Mouse (Mus musculus) MEL (cell line): ENCODE measurements at regions not wholly inside any gene's neighbourhood (a gene's known extent, or its start where the extent isn't known, plus 50 kb on each side); places are given as distances from the start of the nearest gene placed in this dataset.

Experiments used
- CHD2 ChIP-seq: IDR thresholded peaks from 2 replicates; pipeline ENCODE4 v1.6.1; 2011; ENCODE audit warnings: low read length, improper control_type of control experiment
- CTCF ChIP-seq, 3 experiments: IDR thresholded peaks in 2 of 3; conservative IDR thresholded peaks in 1 of 3; 2 replicates each; pipeline ENCODE4 v1.5.1; 2011 to 2012; ENCODE audit warnings: low read length in 3 of 3, low read depth in 2 of 3, mild to moderate bottlenecking in 2 of 3, improper control_type of control experiment in 1 of 3, inconsistent platforms in 1 of 3, mixed read lengths in 1 of 3, moderate library complexity in 1 of 3; ENCODE audit not compliant: control insufficient read depth in 1 of 3, insufficient read depth in 1 of 3, poor library complexity in 1 of 3, severe bottlenecking in 1 of 3
- ETS1 ChIP-seq: IDR thresholded peaks from 2 replicates; pipeline ENCODE4 v1.6.1; 2012; ENCODE audit warnings: low read depth, mild to moderate bottlenecking, inconsistent platforms, low read length, improper control_type of control experiment, moderate library complexity
- MAZ ChIP-seq: IDR thresholded peaks from 2 replicates; pipeline ENCODE4 v1.6.1; 2012; ENCODE audit warnings: low read depth, mild to moderate bottlenecking, inconsistent platforms, low read length, improper control_type of control experiment
- POLR2A ChIP-seq, 2 experiments: IDR thresholded peaks; 2 replicates each; pipeline ENCODE4 v1.6.1; 2011 to 2012; ENCODE audit warnings: low read length in 2 of 2, mild to moderate bottlenecking in 2 of 2, control low read depth in 1 of 2, improper control_type of control experiment in 1 of 2, low read depth in 1 of 2, moderate library complexity in 1 of 2; ENCODE audit not compliant: control insufficient read depth in 1 of 2, insufficient read depth in 1 of 2, poor library complexity in 1 of 2
- ZKSCAN1 ChIP-seq: IDR thresholded peaks from 2 replicates; pipeline ENCODE4 v1.6.1; 2012; ENCODE audit warnings: low read depth, mild to moderate bottlenecking, inconsistent platforms, low read length, improper control_type of control experiment, moderate library complexity
- ZMIZ1 ChIP-seq: IDR thresholded peaks from 2 replicates; pipeline ENCODE4 v1.6.1; 2012; ENCODE audit warnings: low read depth, mild to moderate bottlenecking, inconsistent platforms, low read length, improper control_type of control experiment, moderate library complexity

GRCm38 (mm10) chr3:35516517-35516916 is 237.4 kb upstream of the Atp11b start:
- TF ChIP-seq MAZ, result no peak
- no peak for TF ChIP-seq ZKSCAN1
- no peak for TF ChIP-seq ETS1
- no peak for TF ChIP-seq CTCF (IDR thresholded peaks at IDR 0.05 in 2 of 3, conservative IDR thresholded peaks at IDR 0.05 in 1 of 3; ENCODE audit: control insufficient read depth in 1 of 3, insufficient read depth in 1 of 3, low read depth in 2 of 3, low read length in 3 of 3, poor library complexity in 1 of 3, severe bottlenecking in 1 of 3)
- no peak for TF ChIP-seq CHD2
- no peak for TF ChIP-seq POLR2A (IDR thresholded peaks at IDR 0.05; ENCODE audit: control insufficient read depth in 1 of 2, insufficient read depth in 1 of 2, low read depth in 1 of 2, low read length in 2 of 2, poor library complexity in 1 of 2)
- no peak for TF ChIP-seq ZMIZ1
